Mouse (Mus musculus): ENCODE measurements around the gene Trim46. TPM values are rescaled to one million over a fixed set of nuclear protein-coding genes. Genes with fewer than 3 reads are reported as not detected.

Trim46 gene
- polyA plus RNA-seq, 1 experiment from 2014 or later: 7.1 TPM

DNA sequence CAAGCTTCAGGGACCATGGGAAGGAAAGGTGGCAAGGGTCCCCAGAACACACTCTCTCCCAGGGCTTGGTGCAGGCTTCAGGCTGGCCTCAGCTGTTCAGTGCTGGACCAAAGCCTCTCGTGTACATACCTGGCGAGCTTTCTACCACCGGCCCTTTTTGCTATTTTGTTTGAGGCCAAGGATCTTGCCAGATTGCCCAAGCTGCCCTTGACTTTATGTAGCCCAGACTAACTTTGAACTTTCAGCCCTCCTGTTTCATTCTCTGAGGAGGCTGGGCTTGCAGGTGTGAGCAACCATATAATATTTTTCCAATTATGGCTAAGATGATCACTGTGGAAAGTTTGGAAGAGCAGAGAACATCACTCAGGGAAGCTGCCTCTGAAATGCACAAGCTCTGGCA is 38.2 kb upstream of the Trim46 start:
- Histone ChIP-seq H3K27me3 (ENCODE audit: control insufficient read depth, insufficient read depth, low read length) (peaks cover 26% of the 10 kb centered on the region), H3K4me3 (ENCODE audit: low read depth, low read length) (no peak overlapping the region), H3K4me2 (no peak overlapping the region), H3K9me3 (ENCODE audit: control insufficient read depth, low read length) (no peaks in the 10 kb centered on the region), H3K4me1 (ENCODE audit: control insufficient read depth, insufficient read depth, low read length) (peaks cover 19% of the 10 kb centered on the region), H3K36me3 (ENCODE audit: control insufficient read depth, insufficient read depth, low read length) (no peaks in the 10 kb centered on the region), H3K9ac (ENCODE audit: low read length) (no peak overlapping the region), H3K27ac (ENCODE audit: low read depth, low read length) (no peak overlapping the region)
- DNase-seq (ENCODE audit: low spot score, missing footprints) (no peak), ATAC-seq (ENCODE audit: low FRiP score) (no peak)
- WGBS: 91% methylated on average over 3 of the region's 3 CpGs

DNA sequence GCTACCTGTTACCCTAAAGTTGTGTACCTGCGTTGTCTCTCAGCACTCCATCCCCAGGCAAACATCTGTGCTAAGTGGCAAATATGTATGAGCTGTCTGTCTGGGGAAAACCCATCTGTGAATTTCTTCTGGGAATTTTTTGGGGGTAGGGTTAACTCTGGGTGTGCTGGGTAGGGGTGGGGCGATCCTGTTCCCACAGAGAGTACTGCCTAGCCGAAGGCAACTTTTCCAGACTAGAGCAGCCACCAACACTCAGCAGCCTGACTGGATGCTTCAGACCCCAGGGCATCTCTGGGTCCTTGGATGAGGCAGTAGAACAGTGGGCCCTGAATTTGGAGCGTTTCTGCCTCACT is 36.2 kb upstream of the Trim46 start:
- Histone ChIP-seq H3K4me3 (ENCODE audit: low read depth, low read length) (no peak overlapping the region), H3K4me1 (ENCODE audit: control insufficient read depth, insufficient read depth, low read length) (peaks cover 21% of the 10 kb centered on the region), H3K9me3 (ENCODE audit: control insufficient read depth, low read length) (no peaks in the 10 kb centered on the region), H3K4me2 (no peak overlapping the region), H3K27ac (ENCODE audit: low read depth, low read length) (no peak overlapping the region), H3K36me3 (ENCODE audit: control insufficient read depth, insufficient read depth, low read length) (no peaks in the 10 kb centered on the region), H3K9ac (ENCODE audit: low read length) (peak overlapping the region; percentile 47), H3K27me3 (ENCODE audit: control insufficient read depth, insufficient read depth, low read length) (peaks cover 39% of the 10 kb centered on the region)
- ATAC-seq (ENCODE audit: low FRiP score) (no peak), DNase-seq (ENCODE audit: low spot score, missing footprints) (peak; percentile 88)
- 22% methylated on average over 4 of the region's 4 CpGs for WGBS

DNA sequence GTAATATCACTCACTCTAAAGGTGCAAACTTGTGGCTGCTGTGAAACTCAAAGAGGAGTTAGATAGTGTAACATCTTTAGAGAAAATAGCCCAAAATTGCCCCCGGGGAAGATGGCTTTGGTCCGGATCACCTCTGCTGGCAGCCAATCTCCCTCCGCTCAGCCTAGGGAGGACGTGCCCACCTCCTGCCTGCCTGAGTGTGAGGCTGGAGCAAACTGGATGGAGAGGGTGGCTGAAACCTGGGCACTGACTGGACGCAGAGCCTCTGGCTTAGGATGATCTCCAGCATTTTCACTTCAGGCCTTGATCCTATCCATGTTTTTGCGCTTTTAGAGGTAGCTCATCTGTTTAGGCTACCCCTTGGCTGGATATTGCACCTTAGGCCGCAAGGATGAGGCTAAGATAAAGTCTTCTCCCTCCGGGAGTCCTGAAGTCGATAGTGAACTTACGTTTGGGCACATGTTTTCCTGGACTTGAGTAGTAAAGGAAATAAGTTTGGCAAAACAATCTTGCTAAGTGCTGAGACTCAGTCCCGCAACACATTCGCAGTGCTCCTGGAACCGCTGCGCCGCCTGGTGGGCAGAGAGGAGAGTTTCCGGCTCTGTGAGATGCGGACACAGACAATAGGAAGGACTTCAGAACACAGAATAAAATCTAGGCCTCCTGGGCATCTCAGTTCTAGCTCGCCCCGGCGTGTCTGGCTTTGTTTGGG is 35.6 kb upstream of the Trim46 start:
- H3K4me2 ChIP-seq: peak overlapping the region; percentile 91
- 12% methylated on average over 20 of the region's 20 CpGs for WGBS
- peak; percentile 99 for DNase-seq (ENCODE audit: low spot score, missing footprints)
- H3K27ac ChIP-seq (ENCODE audit: low read depth, low read length): no peak overlapping the region
- peaks cover 41% of the 10 kb centered on the region for H3K27me3 ChIP-seq (ENCODE audit: control insufficient read depth, insufficient read depth, low read length)
- no peaks in the 10 kb centered on the region for H3K9me3 ChIP-seq (ENCODE audit: control insufficient read depth, low read length)
- no peaks in the 10 kb centered on the region for H3K36me3 ChIP-seq (ENCODE audit: control insufficient read depth, insufficient read depth, low read length)
- peak; percentile 33; the same call in 1 of the 2 replicates for ATAC-seq (ENCODE audit: low FRiP score)
- H3K4me1 ChIP-seq (ENCODE audit: control insufficient read depth, insufficient read depth, low read length): peaks cover 21% of the 10 kb centered on the region
- H3K9ac ChIP-seq (ENCODE audit: low read length): peak overlapping the region; percentile 61
- peak overlapping the region; percentile 40 for H3K4me3 ChIP-seq (ENCODE audit: low read depth, low read length)

DNA sequence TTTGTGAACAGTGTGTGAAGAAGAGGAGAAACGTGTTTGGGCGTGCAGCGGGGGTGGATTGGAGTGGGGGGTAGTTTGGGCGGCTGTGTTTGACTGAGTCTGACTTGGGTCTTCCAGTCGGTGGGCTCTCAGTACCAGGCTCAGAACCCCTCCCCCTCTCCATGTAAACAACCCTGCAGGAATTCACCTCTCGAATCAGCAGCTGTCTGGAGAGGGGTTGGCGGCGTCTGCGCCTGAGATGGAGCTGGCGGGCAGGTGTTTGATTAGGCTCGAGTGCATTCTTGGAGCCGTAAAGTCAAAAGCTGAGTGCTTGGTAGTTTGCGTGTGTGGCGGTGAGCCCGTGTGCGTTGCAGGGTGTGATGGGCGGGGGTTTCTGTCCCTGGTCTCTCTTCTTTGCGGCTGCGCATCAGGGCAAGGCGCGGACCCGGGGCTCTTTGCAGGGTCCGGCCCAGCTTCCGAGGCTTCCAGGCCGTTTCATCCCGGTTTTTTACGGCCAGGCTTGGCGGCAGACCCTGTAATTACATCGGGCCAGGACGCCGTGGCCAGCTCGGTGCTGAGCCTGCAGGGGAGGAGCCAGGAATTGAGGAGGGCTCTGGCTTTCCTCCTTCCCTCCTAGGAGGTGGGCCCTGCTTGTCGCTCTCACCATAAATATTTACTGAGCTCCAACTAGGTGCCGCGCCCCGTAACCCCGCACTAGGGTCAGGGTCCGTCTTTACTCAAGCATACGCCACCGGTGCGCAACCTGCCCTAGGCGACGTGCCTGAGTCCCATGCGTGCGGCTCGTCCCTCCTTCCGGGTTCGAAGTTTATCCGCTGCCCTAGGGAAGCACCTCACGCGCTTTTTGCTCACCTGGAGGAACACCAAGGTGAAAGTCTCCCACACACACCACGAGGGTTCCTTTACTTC is 34.8 kb upstream of the Trim46 start, which contains the start of gene Efna1:
Efna1 (minus strand) TSS at position 537 of the 906 bp plus-strand sequence.
- peak; percentile 39 for ATAC-seq (ENCODE audit: low FRiP score)
- DNase-seq (ENCODE audit: low spot score, missing footprints): peak; percentile 97
- WGBS: under 1% methylated on average over 52 of the region's 52 CpGs
- Histone ChIP-seq H3K27me3 (ENCODE audit: control insufficient read depth, insufficient read depth, low read length) (peaks cover 41% of the 10 kb centered on the region), H3K4me1 (ENCODE audit: control insufficient read depth, insufficient read depth, low read length) (peaks cover 21% of the 10 kb centered on the region), H3K9ac (ENCODE audit: low read length) (peak within 1 kb of the TSS; percentile 61), H3K4me2 (peak within 1 kb of the TSS; percentile 91), H3K4me3 (ENCODE audit: low read depth, low read length) (peak within 1 kb of the TSS; percentile 40), H3K36me3 (ENCODE audit: control insufficient read depth, insufficient read depth, low read length) (no peaks in the 10 kb centered on the region), H3K9me3 (ENCODE audit: control insufficient read depth, low read length) (no peaks in the 10 kb centered on the region), H3K27ac (ENCODE audit: low read depth, low read length) (no peak within 1 kb of the TSS)

DNA sequence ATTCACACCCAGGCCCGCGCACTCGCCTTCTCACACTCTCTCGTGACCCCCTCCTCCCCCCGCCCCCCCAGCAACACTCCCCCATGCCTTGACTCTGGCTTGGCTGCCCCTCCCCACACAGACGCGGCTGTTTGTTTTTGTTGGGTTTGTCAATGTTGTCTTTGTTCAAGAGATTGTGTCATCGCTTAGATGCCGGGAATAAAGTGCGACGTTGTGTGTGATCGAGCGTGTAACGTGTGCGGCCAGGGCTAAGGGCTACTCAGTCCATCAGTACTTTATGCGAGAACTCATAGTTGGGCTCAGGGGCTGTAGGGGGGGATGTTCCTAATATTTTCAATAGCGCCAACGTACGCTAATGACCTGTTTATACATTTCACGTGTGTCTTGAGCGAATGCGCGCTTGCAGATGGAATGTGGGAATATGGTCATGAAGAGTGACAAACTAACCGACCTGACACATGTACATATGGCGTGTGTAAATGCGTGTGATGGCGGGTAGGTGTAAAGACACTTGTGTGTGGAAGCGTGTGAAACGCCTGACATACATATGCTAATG is 34.0 kb upstream of the Trim46 start:
- Histone ChIP-seq H3K27me3 (ENCODE audit: control insufficient read depth, insufficient read depth, low read length) (peaks cover 41% of the 10 kb centered on the region), H3K4me2 (peak overlapping the region; percentile 91)

DNA sequence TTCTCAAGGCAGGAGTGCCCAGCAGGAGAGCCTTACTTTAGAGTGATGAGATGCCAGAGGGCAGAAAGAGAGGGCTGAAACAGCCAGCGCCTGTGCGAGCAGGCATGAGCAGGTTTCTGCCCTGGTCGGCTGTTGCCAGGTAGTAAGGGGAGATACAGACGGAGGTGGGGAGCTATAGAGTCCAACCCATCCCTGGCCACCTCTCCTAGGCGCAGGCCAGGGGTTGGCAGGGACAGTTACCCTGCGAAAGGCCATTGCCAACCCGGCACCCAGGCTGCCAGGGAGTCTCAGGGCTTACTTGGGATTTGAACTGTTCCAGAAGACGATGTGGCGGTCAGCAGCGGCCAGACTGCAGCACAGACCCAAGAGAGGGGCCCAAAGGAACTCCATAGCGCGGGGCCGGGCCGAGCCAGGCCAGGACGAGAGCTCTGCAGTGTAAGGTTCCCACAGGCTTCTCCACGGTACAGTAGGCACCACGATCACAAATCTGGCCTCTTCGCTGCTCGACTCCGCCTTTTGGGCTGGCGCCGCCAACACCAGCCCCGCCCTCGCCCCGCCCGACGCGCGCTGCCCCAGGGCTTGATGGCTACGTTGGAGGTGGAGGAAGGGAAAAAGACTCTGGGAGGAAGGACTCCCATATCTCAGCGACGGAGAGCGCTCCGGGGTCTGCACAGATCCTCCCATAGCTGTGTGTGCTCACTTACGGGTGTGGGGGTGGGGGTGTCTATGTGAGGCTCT is 33.2 kb upstream of the Trim46 start:
- Histone ChIP-seq H3K36me3 (ENCODE audit: control insufficient read depth, insufficient read depth, low read length) (no peaks in the 10 kb centered on the region), H3K4me2 (peak overlapping the region; percentile 91), H3K4me1 (ENCODE audit: control insufficient read depth, insufficient read depth, low read length) (peaks cover 21% of the 10 kb centered on the region), H3K27me3 (ENCODE audit: control insufficient read depth, insufficient read depth, low read length) (peaks cover 41% of the 10 kb centered on the region), H3K27ac (ENCODE audit: low read depth, low read length) (no peak overlapping the region), H3K9me3 (ENCODE audit: control insufficient read depth, low read length) (no peaks in the 10 kb centered on the region), H3K9ac (ENCODE audit: low read length) (peak overlapping the region; percentile 39), H3K4me3 (ENCODE audit: low read depth, low read length) (peak overlapping the region; percentile 40)
- peak; percentile 96 for DNase-seq (ENCODE audit: low spot score, missing footprints)
- 3% methylated on average over 35 of the region's 35 CpGs for WGBS
- ATAC-seq (ENCODE audit: low FRiP score): peak; percentile 57

More for the DNA sequence above, 34.0 kb upstream of the Trim46 start:
- H3K4me1 ChIP-seq (ENCODE audit: control insufficient read depth, insufficient read depth, low read length): peaks cover 21% of the 10 kb centered on the region
- no peaks in the 10 kb centered on the region for H3K36me3 ChIP-seq (ENCODE audit: control insufficient read depth, insufficient read depth, low read length)
- no peaks in the 10 kb centered on the region for H3K9me3 ChIP-seq (ENCODE audit: control insufficient read depth, low read length)
- H3K27ac ChIP-seq (ENCODE audit: low read depth, low read length): no peak overlapping the region
- WGBS: under 1% methylated on average over 29 of the region's 29 CpGs
- ATAC-seq (ENCODE audit: low FRiP score) (peak; percentile 15; the same call in 1 of the 2 replicates), DNase-seq (ENCODE audit: low spot score, missing footprints) (no peak)
- no peak overlapping the region for H3K9ac ChIP-seq (ENCODE audit: low read length)
- peak overlapping the region; percentile 40 for H3K4me3 ChIP-seq (ENCODE audit: low read depth, low read length)

DNA sequence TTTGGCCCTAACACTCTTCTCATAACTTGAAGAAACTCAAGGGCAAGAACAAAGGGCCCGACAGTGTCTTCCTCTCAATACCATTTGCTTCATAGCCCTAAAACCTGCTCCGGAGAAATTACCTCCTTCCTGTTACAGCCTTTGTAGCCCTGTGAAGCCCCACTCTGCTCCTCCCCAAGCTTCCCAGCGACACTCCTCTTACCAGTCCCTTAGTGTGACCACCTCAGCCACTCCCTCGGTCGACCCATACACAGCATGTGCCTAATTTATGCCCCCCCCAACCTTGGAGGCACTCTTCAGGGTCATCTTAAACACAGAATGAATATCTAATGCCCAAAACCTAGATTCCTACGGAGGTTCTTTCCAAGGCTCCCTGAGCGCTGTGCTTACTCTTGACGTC is 32.5 kb upstream of the Trim46 start:
- ATAC-seq (ENCODE audit: low FRiP score): no peak
- peaks cover 41% of the 10 kb centered on the region for H3K27me3 ChIP-seq (ENCODE audit: control insufficient read depth, insufficient read depth, low read length)
- no peak overlapping the region for H3K9ac ChIP-seq (ENCODE audit: low read length)

DNA sequence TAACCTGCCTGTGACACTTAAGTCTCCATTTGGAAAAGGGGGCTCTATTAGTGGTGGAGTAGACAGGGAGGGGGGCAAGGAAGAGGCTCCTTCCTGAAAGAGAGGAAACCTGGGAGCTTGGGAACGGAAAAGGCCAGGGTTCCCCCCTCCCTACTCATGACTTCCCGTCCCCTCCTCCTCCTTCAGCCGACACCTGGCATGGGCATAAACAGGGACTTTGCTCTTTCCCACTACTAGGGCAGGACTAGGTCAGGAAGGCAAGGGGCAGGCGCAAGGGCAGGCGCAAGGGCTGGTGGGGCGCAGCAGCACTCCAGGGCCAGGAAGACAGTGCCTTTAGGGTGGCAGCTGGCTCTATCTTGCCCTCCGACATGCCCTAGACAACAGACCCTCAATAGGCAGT is 32.0 kb upstream of the Trim46 start:
- Histone ChIP-seq H3K27ac (ENCODE audit: low read depth, low read length) (no peak overlapping the region), H3K4me3 (ENCODE audit: low read depth, low read length) (no peak overlapping the region), H3K27me3 (ENCODE audit: control insufficient read depth, insufficient read depth, low read length) (peaks cover 41% of the 10 kb centered on the region), H3K4me2 (no peak overlapping the region), H3K9ac (ENCODE audit: low read length) (no peak overlapping the region), H3K4me1 (ENCODE audit: control insufficient read depth, insufficient read depth, low read length) (peaks cover 21% of the 10 kb centered on the region), H3K9me3 (ENCODE audit: control insufficient read depth, low read length) (no peaks in the 10 kb centered on the region), H3K36me3 (ENCODE audit: control insufficient read depth, insufficient read depth, low read length) (no peaks in the 10 kb centered on the region)
- ATAC-seq (ENCODE audit: low FRiP score): no peak
- WGBS: 81% methylated on average over 7 of the region's 7 CpGs
- DNase-seq (ENCODE audit: low spot score, missing footprints): no peak

More for the DNA sequence above, 32.5 kb upstream of the Trim46 start:
- 22% methylated on average over 8 of the region's 8 CpGs for WGBS
- H3K9me3 ChIP-seq (ENCODE audit: control insufficient read depth, low read length): no peaks in the 10 kb centered on the region
- H3K4me3 ChIP-seq (ENCODE audit: low read depth, low read length): peak overlapping the region; percentile 40; the same call in 1 of the 2 replicates
- no peak overlapping the region for H3K27ac ChIP-seq (ENCODE audit: low read depth, low read length)
- peaks cover 21% of the 10 kb centered on the region for H3K4me1 ChIP-seq (ENCODE audit: control insufficient read depth, insufficient read depth, low read length)
- no peak overlapping the region for H3K4me2 ChIP-seq
- DNase-seq (ENCODE audit: low spot score, missing footprints): no peak
- no peaks in the 10 kb centered on the region for H3K36me3 ChIP-seq (ENCODE audit: control insufficient read depth, insufficient read depth, low read length)
